Mouse (Mus musculus) cerebral cortex, adult 2 months (tissue): ENCODE measurements around the gene Itga10.

Experiments used
- WGBS: fragments of 180-500 bp; shearing (Covaris S2); methylation state at CpG from one replicate; pipeline ENCODE4 v1.1.7; 2018; 5-methylcytosine and 5-hydroxymethylcytosine counted together

Gene Itga10

GRCm38 (mm10) chr3:96680269-96680956 lies 35.0 kb downstream of the Itga10 start:
- WGBS = 45% methylated on average over 12 of the region's 12 CpGs

GRCm38 (mm10) chr3:96683496-96683895 lies 38.1 kb downstream of the Itga10 start:
- WGBS = 92% methylated on average over 3 of the region's 3 CpGs

DNA sequence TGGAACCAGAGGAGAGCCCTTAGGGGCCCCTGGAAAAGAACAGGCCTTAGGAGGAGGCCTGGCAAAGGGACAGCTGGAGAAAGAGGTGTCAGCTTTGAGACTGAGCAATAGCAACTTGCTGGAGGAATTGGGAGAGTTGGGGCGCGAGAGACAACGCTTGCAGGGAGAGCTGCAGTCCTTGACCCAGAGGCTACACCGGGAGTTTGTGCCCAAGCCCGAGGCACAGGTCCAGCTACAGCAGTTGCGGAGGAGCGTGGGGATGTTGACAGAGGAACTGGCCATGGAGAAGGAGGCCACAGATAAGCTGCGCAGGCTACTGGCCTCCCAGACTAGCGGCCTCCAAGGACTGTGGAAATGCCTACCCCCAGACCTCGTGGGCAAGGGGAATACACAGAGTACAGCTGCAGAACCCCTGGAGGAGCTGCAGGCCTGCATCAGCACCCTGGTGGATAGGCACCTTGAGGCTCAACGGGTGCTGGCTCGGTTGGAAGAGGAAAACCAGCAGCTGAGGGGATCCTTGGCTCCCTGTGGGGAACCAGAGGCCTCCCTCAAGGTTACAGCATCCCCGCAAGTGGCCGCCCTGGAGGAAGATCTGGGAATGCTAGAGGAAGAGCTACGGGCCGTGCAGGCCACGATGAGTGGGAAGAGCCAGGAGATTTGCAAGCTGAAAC lies 38.9 kb downstream of the Itga10 start:
- 71% methylated on average over 17 of the region's 17 CpGs for WGBS

- WGBS = 49% methylated on average over 28 of the region's 28 CpGs
Observed at GRCm38 (mm10) chr3:96684822-96685156, 39.4 kb downstream of the Itga10 start.

GRCm38 (mm10) chr3:96686057-96686456 lies 40.7 kb downstream of the Itga10 start:
- 93% methylated on average over 5 of the region's 5 CpGs for WGBS

DNA sequence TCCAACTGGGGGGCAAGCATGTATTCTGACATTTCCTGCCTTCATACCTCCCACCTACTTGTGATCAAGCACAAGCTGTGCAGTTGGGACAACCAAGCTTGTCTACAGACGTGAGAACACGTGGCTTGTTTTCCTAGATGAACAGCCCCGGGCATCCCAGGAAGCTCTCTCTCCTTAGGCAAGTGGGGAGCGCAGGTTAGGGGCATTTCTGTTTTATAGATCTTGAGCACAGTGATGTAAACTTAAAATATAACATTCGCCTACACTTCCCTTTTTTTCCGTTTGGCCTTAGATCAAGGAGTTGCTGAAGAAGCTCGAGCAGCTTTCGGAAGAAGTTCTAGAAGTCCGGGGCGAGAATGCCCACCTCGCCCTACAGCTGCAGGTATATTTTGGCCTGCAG lies 43.5 kb downstream of the Itga10 start:
- 51% methylated on average over 11 of the region's 11 CpGs for WGBS

DNA sequence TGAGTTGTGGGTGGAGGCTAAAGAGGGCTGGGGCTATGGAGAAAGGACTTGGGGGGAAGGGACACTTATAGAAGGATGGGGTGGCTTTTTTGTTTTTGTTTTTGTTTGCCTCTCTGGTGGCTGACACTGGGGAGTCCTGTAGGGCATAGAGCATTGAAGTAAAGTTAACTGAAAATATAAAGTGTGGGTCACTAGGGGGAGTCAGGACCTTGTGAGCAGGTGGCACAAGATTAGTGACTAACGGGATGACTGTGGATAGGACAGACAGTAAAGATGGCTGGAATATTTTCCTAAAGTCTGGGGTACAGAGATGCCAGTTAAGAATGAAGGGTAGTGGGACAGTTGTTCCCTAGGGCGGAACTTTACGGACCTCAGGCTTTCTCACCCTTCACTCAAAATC lies 44.9 kb downstream of the Itga10 start:
- 69% methylated on average over 3 of the region's 3 CpGs for WGBS

- 43% methylated on average over 3 of the region's 3 CpGs for WGBS
Observed at GRCm38 (mm10) chr3:96692506-96692905, 47.1 kb downstream of the Itga10 start.

GRCm38 (mm10) chr3:96693579-96693978 lies 48.2 kb downstream of the Itga10 start:
- 94% methylated on average over 1 of the region's 1 CpGs for WGBS

- WGBS = under 1% methylated on average over 35 of the region's 35 CpGs
Observed at GRCm38 (mm10) chr3:96696198-96696765, 50.9 kb downstream of the Itga10 start, which contains the start of gene Pias3. Pias3 (plus strand) TSS chr3:96696384.

DNA sequence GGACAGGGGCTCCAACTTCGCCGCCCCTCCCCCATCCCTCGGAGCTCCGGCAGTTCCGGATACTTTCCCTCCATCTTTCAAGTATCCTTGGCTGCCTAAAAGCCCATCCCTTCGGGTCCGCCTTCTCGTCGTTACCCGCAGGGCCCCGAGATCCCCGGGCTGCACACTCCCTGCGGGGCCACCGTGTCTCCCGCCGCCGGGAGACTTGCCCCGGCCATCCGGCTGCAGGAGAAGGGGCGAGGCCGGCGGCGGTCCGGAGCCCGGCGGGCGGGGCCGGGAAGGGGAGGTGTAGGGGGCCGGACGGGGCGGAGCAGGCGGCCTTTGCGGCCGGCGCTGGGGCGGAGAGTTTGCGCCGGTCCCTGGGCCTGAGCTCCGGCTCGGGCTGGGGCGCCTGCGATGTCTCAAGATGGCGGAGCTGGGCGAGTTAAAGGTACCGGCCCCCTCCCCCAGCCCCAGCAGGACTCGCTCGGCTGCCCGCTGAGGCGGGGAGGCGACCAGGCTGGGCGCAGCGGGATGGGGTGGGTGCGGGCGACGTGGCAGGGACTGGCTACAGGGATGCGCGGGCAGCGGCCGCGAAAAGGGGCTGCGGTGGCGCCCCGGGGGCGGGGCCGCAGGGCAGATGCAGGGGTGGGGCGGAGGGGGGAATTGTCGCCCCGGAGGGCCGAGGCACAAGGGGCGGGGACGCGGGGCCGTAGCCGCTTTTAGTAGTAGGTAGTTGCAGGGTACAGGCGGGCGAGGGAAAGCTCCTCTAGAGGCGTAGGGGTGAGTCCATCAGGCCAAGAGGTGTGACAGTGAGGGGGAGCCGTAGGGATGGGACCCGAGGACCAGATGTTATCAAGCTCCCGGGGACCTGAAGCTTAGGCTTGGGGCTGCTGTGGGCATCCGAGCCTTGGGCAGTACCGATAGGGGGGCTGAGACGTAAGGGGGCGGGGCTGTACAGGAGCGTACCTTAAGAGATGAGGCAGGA lies 51.7 kb downstream of the Itga10 start:
- WGBS = 1% methylated on average over 84 of the region's 85 CpGs

DNA sequence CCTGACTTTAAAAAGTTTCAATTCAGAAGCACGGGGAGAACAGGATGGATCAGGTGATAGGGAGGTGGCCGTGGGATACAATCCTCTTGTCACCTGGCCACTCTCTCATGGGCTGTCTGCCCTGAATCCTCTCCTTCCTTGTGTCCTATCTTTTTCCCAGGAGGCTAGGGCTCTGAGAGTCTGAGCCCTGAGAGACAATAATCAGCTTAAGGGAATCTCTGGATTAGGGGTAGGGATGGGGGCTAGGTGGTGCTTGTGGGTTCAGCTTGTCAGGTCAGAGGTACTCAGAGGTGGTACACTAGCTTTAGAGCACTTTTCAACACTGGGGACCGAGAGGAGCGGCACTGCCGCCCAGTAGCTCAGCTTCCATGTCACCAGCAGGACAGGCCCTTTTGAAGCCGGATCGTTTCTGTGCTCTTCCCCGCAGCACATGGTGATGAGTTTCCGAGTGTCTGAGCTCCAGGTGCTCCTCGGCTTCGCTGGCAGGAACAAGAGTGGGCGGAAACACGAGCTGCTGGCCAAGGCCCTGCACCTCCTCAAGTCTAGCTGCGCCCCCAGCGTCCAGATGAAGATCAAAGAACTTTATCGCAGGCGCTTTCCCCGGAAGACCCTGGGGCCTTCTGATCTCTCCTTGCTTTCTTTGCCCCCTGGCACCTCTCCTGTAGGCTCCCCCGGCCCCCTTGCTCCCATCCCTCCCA lies 53.8 kb downstream of the Itga10 start:
- WGBS = 51% methylated on average over 19 of the region's 19 CpGs

DNA sequence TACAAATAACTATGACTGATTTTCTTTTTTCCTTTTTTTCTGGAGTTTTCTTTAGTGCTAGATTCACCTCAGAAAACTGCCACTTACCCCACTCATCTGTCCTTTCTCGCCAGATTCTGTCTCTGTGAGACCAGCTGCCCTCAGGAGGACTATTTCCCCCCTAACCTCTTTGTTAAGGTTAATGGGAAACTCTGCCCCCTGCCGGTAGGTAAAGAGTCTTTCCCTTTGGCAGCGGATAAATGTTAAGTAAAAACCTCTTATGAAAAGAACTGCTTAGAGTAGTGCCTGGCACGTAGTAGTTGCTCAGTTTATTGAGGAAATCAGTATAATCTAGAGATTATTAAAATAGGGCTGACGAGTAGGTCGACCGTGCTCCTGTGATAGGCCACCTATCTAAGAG lies 55.0 kb downstream of the Itga10 start:
- WGBS = 62% methylated on average over 7 of the region's 7 CpGs

DNA sequence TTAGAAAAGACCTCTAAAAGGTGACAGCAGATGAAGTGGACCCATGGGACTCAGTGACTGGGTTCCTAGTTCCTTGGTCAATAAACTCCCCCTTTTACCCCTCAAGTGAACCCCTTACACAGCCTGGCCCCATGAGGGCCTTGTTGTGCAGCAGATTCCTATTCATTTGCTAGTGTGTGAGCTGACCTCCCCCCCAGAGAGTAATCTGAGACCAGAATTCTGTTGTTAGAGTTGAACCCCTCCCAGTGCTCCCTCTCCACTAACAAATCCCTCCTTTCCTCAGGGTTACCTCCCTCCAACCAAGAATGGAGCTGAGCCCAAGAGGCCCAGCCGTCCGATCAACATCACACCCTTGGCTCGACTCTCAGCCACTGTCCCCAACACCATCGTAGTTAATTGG lies 55.6 kb downstream of the Itga10 start:
- WGBS = 88% methylated on average over 4 of the region's 4 CpGs

DNA sequence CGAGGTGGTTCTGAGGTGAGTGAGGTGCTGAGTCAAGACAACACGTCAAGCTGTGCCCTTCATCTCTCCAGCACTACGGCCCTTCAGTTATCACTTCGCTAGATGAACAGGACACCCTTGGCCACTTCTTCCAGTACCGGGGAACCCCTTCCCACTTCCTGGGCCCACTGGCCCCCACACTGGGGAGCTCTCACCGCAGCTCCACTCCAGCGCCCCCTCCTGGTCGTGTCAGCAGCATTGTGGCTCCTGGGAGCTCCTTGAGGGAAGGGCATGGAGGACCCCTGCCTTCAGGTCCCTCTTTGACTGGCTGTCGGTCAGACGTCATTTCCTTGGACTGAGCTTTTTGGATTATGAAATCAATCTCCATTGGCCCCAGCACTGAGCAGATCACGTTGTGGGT lies 59.4 kb downstream of the Itga10 start:
- 66% methylated on average over 11 of the region's 11 CpGs for WGBS

- 90% methylated on average over 11 of the region's 11 CpGs for WGBS
Observed at GRCm38 (mm10) chr3:96706217-96706616, 60.8 kb downstream of the Itga10 start.

DNA sequence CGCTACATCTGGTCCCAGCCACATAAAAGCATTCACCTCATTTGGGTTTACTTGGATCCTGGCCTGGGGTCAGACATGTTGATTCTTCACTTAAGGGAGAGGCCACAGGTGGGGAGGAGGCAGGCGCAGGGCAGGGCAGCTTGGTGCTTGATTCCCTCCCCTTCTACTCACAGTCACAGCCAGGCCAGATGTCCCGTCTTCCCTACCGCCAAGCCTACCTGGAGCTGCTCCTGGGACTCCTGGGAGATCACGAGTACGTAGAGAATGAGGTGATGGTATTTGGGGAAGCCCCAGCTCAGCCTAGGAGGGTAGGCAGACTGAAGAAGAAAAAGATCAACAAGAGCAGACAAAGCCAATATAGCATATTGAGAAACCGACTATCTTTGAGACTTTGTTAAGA lies 61.6 kb downstream of the Itga10 start:
- 78% methylated on average over 7 of the region's 7 CpGs for WGBS

GRCm38 (mm10) chr3:96707903-96708683 lies 62.7 kb downstream of the Itga10 start, which contains the start of gene Nudt17:
Nudt17 (minus strand) TSS chr3:96708562.
- 5% methylated on average over 42 of the region's 42 CpGs for WGBS

DNA sequence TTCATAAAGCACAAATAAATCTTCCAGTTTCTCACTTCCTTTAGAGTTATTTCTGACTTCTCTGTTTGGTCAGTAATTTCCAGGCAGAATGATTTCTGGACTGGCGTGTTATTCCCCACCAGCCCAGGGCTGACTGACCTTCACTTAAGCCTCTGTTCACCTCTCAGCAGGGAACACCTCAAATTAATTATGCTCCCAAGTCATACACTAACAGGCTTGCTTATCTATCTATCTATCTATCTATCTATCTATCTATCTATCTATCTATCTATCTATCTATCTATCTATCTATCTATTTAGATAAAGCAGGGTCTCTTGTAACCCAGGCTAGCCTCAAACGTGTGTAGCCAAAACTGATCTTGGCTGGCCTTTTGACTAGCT lies 63.3 kb downstream of the Itga10 start:
- 52% methylated on average over 2 of the region's 2 CpGs for WGBS
